Mouse (Mus musculus): ENCODE measurements around the gene Nrm. TPM values are rescaled to one million over a fixed set of nuclear protein-coding genes. Genes with fewer than 3 reads are reported as not detected.

Nrm gene
- polyA plus RNA-seq (2014; fragmentation: Nextera tagmentation; extraction: Ambion mirVana), result 47.7 and 55.4 TPM in 2 replicates

GRCm38 (mm10) chr17:35861198-35861857 is at the start of gene Nrm:
TSS of gene Nrm (plus strand) at chr17:35861318.
- Histone ChIP-seq H3K27ac (replicated peaks; ENCODE audit: low read depth, low read length) (peak within 1 kb of the TSS; percentile 93), H3K27me3 (replicated peaks; ENCODE audit: control insufficient read depth, insufficient read depth, low read length) (no peaks in the 10 kb centered on the region), H3K9me3 (ENCODE audit: control insufficient read depth, low read length) (no peaks in the 10 kb centered on the region), H3K4me3 (ENCODE audit: low read depth, low read length) (peak within 1 kb of the TSS; percentile 75), H3K36me3 (ENCODE audit: control insufficient read depth, insufficient read depth, low read length) (peaks cover 20% of the 10 kb centered on the region), H3K4me1 (ENCODE audit: control insufficient read depth, insufficient read depth, low read length) (peaks cover 17% of the 10 kb centered on the region; the same call in 1 of the 2 replicates), H3K4me2 (ENCODE audit: low read depth, low read length) (peak within 1 kb of the TSS; percentile 70), H3K9ac (ENCODE audit: low read depth, low read length) (peak within 1 kb of the TSS; percentile 81)
- peak; percentile 92 for ATAC-seq (ENCODE audit: low read depth)
- peak; percentile 97 for DNase-seq (ENCODE audit: low spot score)
- under 1% methylated on average over 44 of the region's 47 CpGs for WGBS

DNA sequence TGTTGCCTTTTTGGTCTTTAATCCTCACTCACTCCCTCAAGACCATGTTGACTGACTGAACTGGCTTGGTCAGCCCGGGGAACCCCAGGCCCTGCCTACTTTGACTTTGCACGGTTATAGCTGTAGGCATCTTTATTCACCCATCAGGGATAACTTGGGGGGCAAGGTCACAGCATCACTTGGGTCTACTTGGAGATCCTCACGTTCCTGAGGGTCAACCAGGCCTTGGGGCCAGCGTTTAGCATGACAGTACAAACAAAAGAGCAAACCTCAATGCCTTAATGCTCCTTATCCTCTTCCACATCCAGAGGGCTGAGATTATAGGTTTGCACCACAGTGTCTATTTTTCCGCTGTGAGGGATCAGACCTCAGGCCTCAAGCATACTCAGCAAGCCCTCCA is 48.8 kb upstream of the Nrm start:
- Histone ChIP-seq H3K27ac (replicated peaks; ENCODE audit: low read depth, low read length) (peak overlapping the region; percentile 78), H3K9ac (ENCODE audit: low read depth, low read length) (no peak overlapping the region), H3K27me3 (replicated peaks; ENCODE audit: control insufficient read depth, insufficient read depth, low read length) (no peaks in the 10 kb centered on the region), H3K4me1 (ENCODE audit: control insufficient read depth, insufficient read depth, low read length) (peaks cover 44% of the 10 kb centered on the region), H3K4me2 (ENCODE audit: low read depth, low read length) (no peak overlapping the region), H3K36me3 (ENCODE audit: control insufficient read depth, insufficient read depth, low read length) (no peaks in the 10 kb centered on the region), H3K4me3 (ENCODE audit: low read depth, low read length) (no peak overlapping the region), H3K9me3 (ENCODE audit: control insufficient read depth, low read length) (no peaks in the 10 kb centered on the region)
- DNase-seq (ENCODE audit: low spot score), result no peak
- WGBS, result 61% methylated on average over 5 of the region's 5 CpGs
- ATAC-seq (ENCODE audit: low read depth), result no peak

DNA sequence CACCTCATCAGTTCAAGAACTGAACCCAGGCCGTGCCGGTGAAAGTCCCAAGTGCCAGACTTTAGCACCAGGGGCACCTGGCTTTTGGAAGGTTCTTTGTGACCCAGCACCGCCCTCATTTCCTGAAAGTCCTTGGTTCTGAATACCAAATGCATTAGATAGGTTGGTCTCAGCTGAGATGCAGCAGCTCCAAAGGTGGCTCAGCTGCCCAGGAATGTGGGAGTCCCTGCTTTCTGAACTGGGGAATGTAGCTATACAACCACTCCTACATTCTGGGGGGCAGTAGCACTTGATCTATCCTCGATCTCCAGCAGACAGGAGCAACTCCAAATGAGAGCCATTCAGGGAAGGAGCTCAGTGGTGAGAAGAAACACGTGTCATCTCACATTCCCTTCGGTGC is 48.4 kb upstream of the Nrm start:
- H3K4me3 ChIP-seq (ENCODE audit: low read depth, low read length), result no peak overlapping the region
- no peaks in the 10 kb centered on the region for H3K36me3 ChIP-seq (ENCODE audit: control insufficient read depth, insufficient read depth, low read length)
- no peak overlapping the region for H3K9ac ChIP-seq (ENCODE audit: low read depth, low read length)
- no peaks in the 10 kb centered on the region for H3K9me3 ChIP-seq (ENCODE audit: control insufficient read depth, low read length)
- H3K4me2 ChIP-seq (ENCODE audit: low read depth, low read length), result peak overlapping the region; percentile 3; the same call in 1 of the 2 replicates
- H3K27me3 ChIP-seq (replicated peaks; ENCODE audit: control insufficient read depth, insufficient read depth, low read length), result no peaks in the 10 kb centered on the region
- peaks cover 48% of the 10 kb centered on the region for H3K4me1 ChIP-seq (ENCODE audit: control insufficient read depth, insufficient read depth, low read length)
- peak overlapping the region; percentile 78 for H3K27ac ChIP-seq (replicated peaks; ENCODE audit: low read depth, low read length)
- 40% methylated on average over 6 of the region's 6 CpGs for WGBS
- DNase-seq (ENCODE audit: low spot score), result no peak
- peak; percentile 58 for ATAC-seq (ENCODE audit: low read depth)

DNA sequence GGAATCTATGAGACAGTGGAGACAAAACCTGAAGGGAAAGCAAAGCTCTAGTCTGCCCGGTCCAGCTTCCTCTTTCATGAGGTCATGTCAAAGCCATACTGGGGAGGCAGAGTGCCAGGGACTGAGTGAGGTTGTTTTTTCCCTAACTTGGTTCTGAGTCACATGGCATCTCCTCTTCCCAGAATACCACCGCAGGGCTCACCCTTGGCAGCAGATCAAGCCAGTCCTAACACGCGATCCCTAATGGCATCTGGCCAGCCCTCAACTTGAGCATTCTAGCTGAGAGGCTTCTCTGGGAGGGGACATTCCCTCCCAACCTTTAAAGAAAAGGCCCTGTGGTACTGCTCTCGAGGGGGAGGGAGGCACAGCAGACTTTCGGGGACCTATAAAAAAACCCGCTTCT is 47.9 kb upstream of the Nrm start:
- DNase-seq (ENCODE audit: low spot score) (peak; percentile 97), ATAC-seq (ENCODE audit: low read depth) (peak; percentile 82)
- H3K9me3 ChIP-seq (ENCODE audit: control insufficient read depth, low read length), result no peaks in the 10 kb centered on the region
- WGBS, result 15% methylated on average over 7 of the region's 7 CpGs
- H3K27ac ChIP-seq (replicated peaks; ENCODE audit: low read depth, low read length), result peak overlapping the region; percentile 78
- H3K4me2 ChIP-seq (ENCODE audit: low read depth, low read length), result peak overlapping the region; percentile 3; the same call in 1 of the 2 replicates
- no peaks in the 10 kb centered on the region for H3K27me3 ChIP-seq (replicated peaks; ENCODE audit: control insufficient read depth, insufficient read depth, low read length)
- peaks cover 48% of the 10 kb centered on the region for H3K4me1 ChIP-seq (ENCODE audit: control insufficient read depth, insufficient read depth, low read length)
- no peak overlapping the region for H3K9ac ChIP-seq (ENCODE audit: low read depth, low read length)
- no peaks in the 10 kb centered on the region for H3K36me3 ChIP-seq (ENCODE audit: control insufficient read depth, insufficient read depth, low read length)
- H3K4me3 ChIP-seq (ENCODE audit: low read depth, low read length), result no peak overlapping the region

GRCm38 (mm10) chr17:35813653-35814052 is 47.5 kb upstream of the Nrm start:
- 59% methylated on average over 7 of the region's 7 CpGs for WGBS
- H3K9me3 ChIP-seq (ENCODE audit: control insufficient read depth, low read length), result no peaks in the 10 kb centered on the region
- DNase-seq (ENCODE audit: low spot score), result no peak
- H3K9ac ChIP-seq (ENCODE audit: low read depth, low read length), result no peak overlapping the region
- H3K4me2 ChIP-seq (ENCODE audit: low read depth, low read length), result peak overlapping the region; percentile 3; the same call in 1 of the 2 replicates
- 0 out of 2 replicates have a peak, but pooled peaks have one; percentile 3 for ATAC-seq (ENCODE audit: low read depth)
- H3K36me3 ChIP-seq (ENCODE audit: control insufficient read depth, insufficient read depth, low read length), result no peaks in the 10 kb centered on the region
- peaks cover 48% of the 10 kb centered on the region for H3K4me1 ChIP-seq (ENCODE audit: control insufficient read depth, insufficient read depth, low read length)
- no peaks in the 10 kb centered on the region for H3K27me3 ChIP-seq (replicated peaks; ENCODE audit: control insufficient read depth, insufficient read depth, low read length)
- no peak overlapping the region for H3K4me3 ChIP-seq (ENCODE audit: low read depth, low read length)
- peak overlapping the region; percentile 78 for H3K27ac ChIP-seq (replicated peaks; ENCODE audit: low read depth, low read length)

- DNase-seq (ENCODE audit: low spot score) (no peak), ATAC-seq (ENCODE audit: low read depth) (no peak)
- Histone ChIP-seq H3K4me2 (ENCODE audit: low read depth, low read length) (no peak overlapping the region), H3K27me3 (replicated peaks; ENCODE audit: control insufficient read depth, insufficient read depth, low read length) (no peaks in the 10 kb centered on the region), H3K9ac (ENCODE audit: low read depth, low read length) (no peak overlapping the region), H3K4me1 (ENCODE audit: control insufficient read depth, insufficient read depth, low read length) (peaks cover 48% of the 10 kb centered on the region), H3K36me3 (ENCODE audit: control insufficient read depth, insufficient read depth, low read length) (no peaks in the 10 kb centered on the region), H3K27ac (replicated peaks; ENCODE audit: low read depth, low read length) (peak overlapping the region; percentile 78), H3K4me3 (ENCODE audit: low read depth, low read length) (no peak overlapping the region), H3K9me3 (ENCODE audit: control insufficient read depth, low read length) (no peaks in the 10 kb centered on the region)
- WGBS, result 33% methylated on average over 6 of the region's 6 CpGs
These were observed 46.4 kb upstream of the Nrm start for GRCm38 (mm10) chr17:35814678-35815077.

GRCm38 (mm10) chr17:35815836-35816235 is 45.3 kb upstream of the Nrm start:
- DNase-seq (ENCODE audit: low spot score) (no peak), ATAC-seq (ENCODE audit: low read depth) (no peak)
- H3K27ac ChIP-seq (replicated peaks; ENCODE audit: low read depth, low read length), result peak overlapping the region; percentile 50; the same call in 1 of the 2 replicates
- H3K4me1 ChIP-seq (ENCODE audit: control insufficient read depth, insufficient read depth, low read length), result peaks cover 49% of the 10 kb centered on the region
- H3K9ac ChIP-seq (ENCODE audit: low read depth, low read length), result no peak overlapping the region
- no peaks in the 10 kb centered on the region for H3K27me3 ChIP-seq (replicated peaks; ENCODE audit: control insufficient read depth, insufficient read depth, low read length)
- no peaks in the 10 kb centered on the region for H3K36me3 ChIP-seq (ENCODE audit: control insufficient read depth, insufficient read depth, low read length)
- no peak overlapping the region for H3K4me3 ChIP-seq (ENCODE audit: low read depth, low read length)
- H3K4me2 ChIP-seq (ENCODE audit: low read depth, low read length), result no peak overlapping the region
- WGBS, result 57% methylated on average over 7 of the region's 7 CpGs
- H3K9me3 ChIP-seq (ENCODE audit: control insufficient read depth, low read length), result no peaks in the 10 kb centered on the region

- ATAC-seq (ENCODE audit: low read depth) (no peak), DNase-seq (ENCODE audit: low spot score) (no peak)
- Histone ChIP-seq H3K4me2 (ENCODE audit: low read depth, low read length) (no peak overlapping the region), H3K9ac (ENCODE audit: low read depth, low read length) (no peak overlapping the region), H3K27ac (replicated peaks; ENCODE audit: low read depth, low read length) (peak overlapping the region; percentile 50), H3K27me3 (replicated peaks; ENCODE audit: control insufficient read depth, insufficient read depth, low read length) (no peaks in the 10 kb centered on the region), H3K36me3 (ENCODE audit: control insufficient read depth, insufficient read depth, low read length) (no peaks in the 10 kb centered on the region), H3K9me3 (ENCODE audit: control insufficient read depth, low read length) (no peaks in the 10 kb centered on the region), H3K4me1 (ENCODE audit: control insufficient read depth, insufficient read depth, low read length) (peaks cover 55% of the 10 kb centered on the region), H3K4me3 (ENCODE audit: low read depth, low read length) (no peak overlapping the region)
- WGBS, result 33% methylated on average over 10 of the region's 14 CpGs
These were observed 44.4 kb upstream of the Nrm start for GRCm38 (mm10) chr17:35816686-35817085.

DNA sequence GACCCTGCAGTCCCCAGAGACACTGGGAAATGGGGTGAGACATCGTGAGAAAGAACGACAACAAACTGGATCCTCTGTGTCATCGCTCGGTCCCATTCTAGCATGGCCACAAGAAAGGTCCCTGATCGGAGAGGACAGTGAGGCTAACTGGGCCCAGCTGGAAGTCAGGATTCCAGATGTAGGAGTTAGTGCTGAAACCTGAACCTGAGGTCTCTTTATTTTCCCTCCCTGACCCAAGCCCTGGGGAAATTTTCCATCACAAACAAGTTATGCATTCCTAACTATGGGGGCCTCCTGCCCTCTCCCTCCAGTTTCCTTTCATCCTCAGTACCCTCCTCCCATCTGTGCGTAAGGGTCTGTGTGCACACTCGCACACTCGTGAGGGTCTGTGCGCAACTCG is 43.9 kb upstream of the Nrm start:
- Histone ChIP-seq H3K4me1 (ENCODE audit: control insufficient read depth, insufficient read depth, low read length) (peaks cover 51% of the 10 kb centered on the region), H3K27ac (replicated peaks; ENCODE audit: low read depth, low read length) (peak overlapping the region; percentile 36), H3K9me3 (ENCODE audit: control insufficient read depth, low read length) (no peaks in the 10 kb centered on the region), H3K27me3 (replicated peaks; ENCODE audit: control insufficient read depth, insufficient read depth, low read length) (no peaks in the 10 kb centered on the region), H3K36me3 (ENCODE audit: control insufficient read depth, insufficient read depth, low read length) (no peaks in the 10 kb centered on the region), H3K4me3 (ENCODE audit: low read depth, low read length) (no peak overlapping the region), H3K4me2 (ENCODE audit: low read depth, low read length) (peak overlapping the region; percentile 10; the same call in 1 of the 2 replicates), H3K9ac (ENCODE audit: low read depth, low read length) (no peak overlapping the region)
- no peak for ATAC-seq (ENCODE audit: low read depth)
- 17% methylated on average over 10 of the region's 10 CpGs for WGBS
- DNase-seq (ENCODE audit: low spot score), result no peak
